Mouse (Mus musculus) myocyte (in vitro differentiated cells): ENCODE measurements around the gene Tmem176b. TPM values are rescaled to one million over a fixed set of nuclear protein-coding genes. Genes with fewer than 3 reads are reported as not detected.

Experiments used
- H3K27me3 ChIP-seq: one replicate; pipeline ENCODE4 v1.6.1; 2011; ENCODE audit not compliant: control insufficient read depth, insufficient read depth, insufficient read length
- H3K36me3 ChIP-seq: one replicate; pipeline ENCODE4 v1.6.1; 2011; ENCODE audit not compliant: control insufficient read depth, insufficient read depth
- H3K4me2 ChIP-seq: one replicate; pipeline ENCODE4 v1.6.1; 2011; ENCODE audit warnings: low read depth, control low read depth
- H3K4me3 ChIP-seq: one replicate; pipeline ENCODE4 v1.5.1; 2011; ENCODE audit warnings: mild to moderate bottlenecking, control low read depth, moderate library complexity
- H3K79me2 ChIP-seq: one replicate; pipeline ENCODE4 v1.6.1; 2011; ENCODE audit not compliant: control insufficient read depth, insufficient read depth
- H3ac ChIP-seq: one replicate; pipeline ENCODE4 v1.6.1; 2011; ENCODE audit not compliant: control insufficient read depth, insufficient read length
- CEBPB ChIP-seq: IDR thresholded peaks from 2 replicates; pipeline ENCODE4 v1.6.1; 2011; ENCODE audit warnings: mild to moderate bottlenecking, moderate library complexity; ENCODE audit not compliant: poor library complexity, insufficient read depth, severe bottlenecking
- E2F4 ChIP-seq: IDR thresholded peaks from one replicate; pipeline ENCODE4 v1.6.1; 2011; ENCODE audit warnings: mild to moderate bottlenecking, control low read depth, moderate library complexity; ENCODE audit not compliant: insufficient read depth
- MAX ChIP-seq: IDR thresholded peaks from one replicate; pipeline ENCODE4 v1.6.1; 2011; ENCODE audit warnings: low read depth, mild to moderate bottlenecking, control low read depth
- MYOD1 ChIP-seq, 3 experiments: IDR thresholded peaks; one replicate each; pipeline ENCODE4 v1.6.1; 2011; ENCODE audit warnings: control low read depth in 2 of 3, low read depth in 2 of 3, mild to moderate bottlenecking in 2 of 3, moderate library complexity in 1 of 3; ENCODE audit not compliant: insufficient read length in 2 of 3, control insufficient read depth in 1 of 3
- MYOG ChIP-seq, 3 experiments: IDR thresholded peaks; one replicate each; pipeline ENCODE4 v1.6.1; 2011; ENCODE audit warnings: control low read depth in 2 of 3, low read depth in 2 of 3, mild to moderate bottlenecking in 2 of 3; ENCODE audit not compliant: insufficient read length in 2 of 3, control insufficient read depth in 1 of 3, insufficient read depth in 1 of 3
- POLR2A ChIP-seq: IDR thresholded peaks from one replicate; pipeline ENCODE4 v1.6.1; 2011; ENCODE audit warnings: low read depth, mild to moderate bottlenecking, control low read depth, moderate library complexity; ENCODE audit not compliant: insufficient read length
- POLR2AphosphoS2 ChIP-seq: IDR thresholded peaks from one replicate; pipeline ENCODE4 v1.6.1; 2011; ENCODE audit warnings: low read depth, control low read depth; ENCODE audit not compliant: insufficient read length
- REST ChIP-seq: IDR thresholded peaks from one replicate; pipeline ENCODE4 v1.6.1; 2011; ENCODE audit warnings: mild to moderate bottlenecking, control low read depth, moderate library complexity; ENCODE audit not compliant: insufficient read depth, insufficient read length
- SRF ChIP-seq: IDR thresholded peaks from one replicate; pipeline ENCODE4 v1.6.1; 2011; ENCODE audit warnings: low read depth; ENCODE audit not compliant: control insufficient read depth, insufficient read length
- TCF12 ChIP-seq: IDR thresholded peaks from one replicate; pipeline ENCODE4 v1.6.1; 2011; ENCODE audit warnings: mild to moderate bottlenecking, control low read depth; ENCODE audit not compliant: poor library complexity, insufficient read depth, severe bottlenecking
- TCF3 ChIP-seq: IDR thresholded peaks from one replicate; pipeline ENCODE4 v1.6.1; 2011; ENCODE audit warnings: low read depth, control low read depth; ENCODE audit not compliant: insufficient read length
- USF1 ChIP-seq: IDR thresholded peaks from one replicate; pipeline ENCODE4 v1.6.1; 2011; ENCODE audit warnings: low read depth, mild to moderate bottlenecking, control low read depth, moderate library complexity
- polyA plus RNA-seq: library from polyadenylated mRNA; unstranded; fragments of >200 nt; fragmentation: generic; extraction: Trizol; gene quantifications from one replicate; pipeline ENCODE4 v1.2.1, GENCODE M21; 2012; ENCODE audit warnings: missing spikeins

Gene Tmem176b
- polyA plus RNA-seq, 1 experiment, result 9.9 TPM

DNA sequence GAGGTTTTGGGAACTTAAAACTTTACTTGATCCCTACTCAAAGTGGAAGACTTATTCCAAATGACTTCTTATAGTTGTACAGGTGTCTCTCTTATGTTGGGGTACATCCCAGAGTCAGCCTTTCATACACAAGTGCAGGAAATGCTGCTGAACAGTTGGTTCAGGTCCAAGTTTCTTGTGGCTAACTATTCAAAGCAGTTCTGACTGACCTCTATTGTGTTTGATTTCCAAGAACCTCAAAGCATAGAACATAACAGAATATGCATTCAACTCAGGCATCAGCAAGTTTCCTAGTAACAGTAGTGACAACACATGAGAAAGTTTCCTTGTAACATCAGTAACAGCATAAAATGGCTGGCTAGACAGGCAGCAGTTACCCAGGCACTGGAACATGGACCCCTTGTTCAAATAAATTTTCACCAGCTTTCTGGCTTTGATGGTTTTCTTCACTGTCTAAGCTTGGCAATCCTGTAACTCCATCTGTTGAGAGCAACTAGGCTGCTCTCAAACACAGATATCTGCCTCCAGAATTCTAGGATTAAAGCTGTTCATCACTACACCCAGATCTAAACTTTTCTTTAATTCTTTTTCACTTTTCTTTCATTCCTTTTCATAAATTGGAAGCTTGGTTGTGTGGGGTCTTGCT is 37.8 kb downstream of the Tmem176b start:
- H3K79me2 ChIP-seq, result no peaks in the 10 kb centered on the region
- H3ac ChIP-seq, result no peak overlapping the region
- no peak overlapping the region for H3K4me2 ChIP-seq
- TF ChIP-seq USF1, result no peak
- TF ChIP-seq CEBPB, result no peak
- no peak for TF ChIP-seq TCF12
- TF ChIP-seq POLR2A, result no peak
- no peak for TF ChIP-seq E2F4
- TF ChIP-seq MYOG (IDR thresholded peaks at IDR 0.05; ENCODE audit: control insufficient read depth in 1 of 3, insufficient read depth in 1 of 3, insufficient read length in 2 of 3, low read depth in 2 of 3), result no peak
- no peak for TF ChIP-seq REST
- TF ChIP-seq TCF3, result no peak
- no peak for TF ChIP-seq SRF
- no peak for TF ChIP-seq MAX
- no peak overlapping the region for H3K4me3 ChIP-seq
- H3K36me3 ChIP-seq, result no peaks in the 10 kb centered on the region
- H3K27me3 ChIP-seq, result no peaks in the 10 kb centered on the region

DNA sequence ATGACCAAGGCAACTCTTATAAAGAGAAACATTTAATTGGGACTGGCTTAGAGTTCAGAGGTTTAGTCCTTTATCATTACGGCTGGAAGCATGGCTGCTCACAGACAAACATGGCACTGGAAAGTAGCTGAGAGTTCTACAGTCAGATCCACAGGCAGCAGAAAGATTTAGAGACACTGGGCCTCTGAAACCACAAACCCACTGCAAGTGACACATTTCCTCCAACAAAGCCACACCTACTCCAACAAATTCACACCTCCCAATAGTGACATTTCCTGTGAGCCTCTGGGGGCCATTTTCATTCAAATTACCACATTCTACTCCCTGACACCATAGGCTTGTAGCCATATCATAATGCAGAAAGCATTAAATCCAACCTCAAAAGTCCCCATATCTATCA is 39.4 kb downstream of the Tmem176b start:
- H3ac ChIP-seq, result no peak overlapping the region
- H3K4me2 ChIP-seq, result no peak overlapping the region
- H3K79me2 ChIP-seq, result no peaks in the 10 kb centered on the region
- no peak overlapping the region for H3K4me3 ChIP-seq
- H3K36me3 ChIP-seq, result no peaks in the 10 kb centered on the region
- H3K27me3 ChIP-seq, result no peaks in the 10 kb centered on the region
- no peak for TF ChIP-seq POLR2A
- TF ChIP-seq MAX, result no peak
- no peak for TF ChIP-seq CEBPB
- no peak for TF ChIP-seq USF1
- no peak for TF ChIP-seq MYOD1 (IDR thresholded peaks at IDR 0.05; ENCODE audit: control insufficient read depth in 1 of 3, insufficient read length in 2 of 3, low read depth in 2 of 3)
- no peak for TF ChIP-seq SRF
- TF ChIP-seq TCF3, result no peak
- TF ChIP-seq REST, result no peak
- TF ChIP-seq TCF12, result no peak
- TF ChIP-seq E2F4, result no peak

- Histone ChIP-seq H3K4me3 (no peak overlapping the region), H3K79me2 (no peaks in the 10 kb centered on the region), H3K36me3 (no peaks in the 10 kb centered on the region), H3K4me2 (no peak overlapping the region), H3ac (no peak overlapping the region), H3K27me3 (no peaks in the 10 kb centered on the region)
- no peak for TF ChIP-seq TCF12
- no peak for TF ChIP-seq MYOD1 (IDR thresholded peaks at IDR 0.05; ENCODE audit: control insufficient read depth in 1 of 3, insufficient read length in 2 of 3, low read depth in 2 of 3)
- TF ChIP-seq E2F4, result no peak
- no peak for TF ChIP-seq POLR2A
- no peak for TF ChIP-seq USF1
- TF ChIP-seq TCF3, result no peak
- TF ChIP-seq POLR2AphosphoS2, result no peak
- no peak for TF ChIP-seq MYOG (IDR thresholded peaks at IDR 0.05; ENCODE audit: control insufficient read depth in 1 of 3, insufficient read depth in 1 of 3, insufficient read length in 2 of 3, low read depth in 2 of 3)
- no peak for TF ChIP-seq SRF
- no peak for TF ChIP-seq MAX
- TF ChIP-seq REST, result no peak
- no peak for TF ChIP-seq CEBPB
Measured at GRCm38 (mm10) chr6:48787867-48788266, 53.4 kb downstream of the Tmem176b start.

- H3K4me3 ChIP-seq, result no peak overlapping the region
- H3K36me3 ChIP-seq, result no peaks in the 10 kb centered on the region
- no peaks in the 10 kb centered on the region for H3K27me3 ChIP-seq
- H3K4me2 ChIP-seq, result no peak overlapping the region
- H3ac ChIP-seq, result no peak overlapping the region
- no peaks in the 10 kb centered on the region for H3K79me2 ChIP-seq
- TF ChIP-seq TCF12 (no peak), E2F4 (no peak), SRF (no peak), MAX (no peak), CEBPB (no peak), TCF3 (no peak), POLR2A (no peak), USF1 (no peak), REST (no peak), POLR2AphosphoS2 (no peak), MYOD1 (IDR thresholded peaks at IDR 0.05; ENCODE audit: control insufficient read depth in 1 of 3, insufficient read length in 2 of 3, low read depth in 2 of 3) (no peak), MYOG (IDR thresholded peaks at IDR 0.05; ENCODE audit: control insufficient read depth in 1 of 3, insufficient read depth in 1 of 3, insufficient read length in 2 of 3, low read depth in 2 of 3) (no peak)
Measured at GRCm38 (mm10) chr6:48785601-48786000, 55.7 kb downstream of the Tmem176b start.
